9 mouse cellular contexts compared by ENCODE assay signal in the genomic region with DNA sequence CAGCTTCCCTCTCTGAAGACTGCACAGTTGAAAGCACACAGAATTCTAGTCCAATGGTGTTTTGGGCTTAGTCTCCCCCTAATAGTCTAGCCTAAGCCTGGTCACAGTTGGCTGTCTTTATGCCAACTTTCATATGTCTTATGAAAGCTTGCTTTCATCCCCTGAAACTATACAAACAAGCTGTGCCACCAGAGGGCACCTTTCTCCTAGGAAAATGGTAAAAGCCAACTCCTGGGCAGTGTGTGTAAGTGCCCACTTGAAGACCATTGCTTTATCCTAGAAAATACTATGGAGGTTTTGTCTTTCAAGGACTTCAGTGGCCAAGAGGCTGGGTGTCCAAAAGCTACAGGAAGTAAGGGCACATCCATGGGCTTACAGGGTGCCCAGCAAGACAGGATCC. TPM values are rescaled to one million over a fixed set of nuclear protein-coding genes. Genes with fewer than 3 reads are reported as not detected.
A peak's percentile ranks its signal among the peaks of the same experiment; 100 is the strongest.
DNase-seq lines count a peak whose midpoint lies in the region; ATAC-seq and TF ChIP-seq lines count a peak whose summit lies in the region.
"Had no signal": no experiment of that assay in that cellular context is flagged by ENCODE, and none has a peak within 500 bp of the region (broad histone marks: within the 10 kb centered on the region; RNA-seq: fewer than 3 reads in every experiment).

No protein-coding gene starts in this region.

- no peaks in the 10 kb centered on the region for H3K79me2 ChIP-seq in CH12.LX (replicated peaks; ENCODE audit: control insufficient read depth, extremely low read depth, insufficient read depth, poor library complexity, severe bottlenecking)

- no peaks in the 10 kb centered on the region for H3K9me3 ChIP-seq in kidney, embryonic 14.5 days (ENCODE audit: control insufficient read depth, low read length)
- peaks cover 1% of the 10 kb centered on the region for H3K9me3 ChIP-seq in CH12.LX (replicated peaks; ENCODE audit: low read length)
- peaks cover 2% of the 10 kb centered on the region; the same call in 1 of the 2 replicates for H3K9me3 ChIP-seq in lung, embryonic 16.5 days (ENCODE audit: control insufficient read depth, low read length)

- TF ChIP-seq EP300 in CH12.LX (IDR thresholded peaks at IDR 0.05; ENCODE audit: low read length) = no peak

- DNase-seq in kidney, adult 2 months = peak; percentile 28
- DNase-seq in CH12.LX (ENCODE audit: extremely low read depth) (no peak), liver (no peak)
- no peak for DNase-seq in adrenal gland, adult 2 months

- no peak for TF ChIP-seq CTCF in kidney, adult 2 months (conservative IDR thresholded peaks at IDR 0.05; ENCODE audit: insufficient read depth, insufficient read length, low read depth, low read length)
- peak in 1 of 2 experiments; percentile 64; a peak in 2 of 4 replicates for TF ChIP-seq CTCF in CH12.LX (conservative IDR thresholded peaks at IDR 0.05 in 1 of 2, IDR thresholded peaks at IDR 0.05 in 1 of 2; ENCODE audit: low read depth in 2 of 2, low read length in 2 of 2)
- TF ChIP-seq CTCF in cortical plate, adult 2 months (IDR thresholded peaks at IDR 0.05; ENCODE audit: extremely low read depth, insufficient read depth, low read length) = peak; percentile 46

- in situ Hi-C loops in CH12.LX (cut with MboI; ENCODE audit: low pct_ligation_motif_present, low pct_unique_long_range_greater_than_20kb, low sequenced_read_pairs) = no loop called here

- no peak for ATAC-seq in kidney, embryonic 14.5 days (ENCODE audit: low FRiP score, low TSS enrichment)
- 0 out of 2 replicates have a peak, but pooled peaks have one; percentile 7 for ATAC-seq in lung, embryonic 16.5 days (ENCODE audit: low read depth)

- H3K4me3 ChIP-seq in kidney, adult 2 months (ENCODE audit: insufficient read depth, low read depth, low read length) = no peak overlapping the region
- H3K4me3 ChIP-seq in kidney, embryonic 14.5 days (ENCODE audit: low read length) = no peak overlapping the region
- no peak overlapping the region for H3K4me3 ChIP-seq in CH12.LX (replicated peaks in 1 of 3; ENCODE audit: low read depth in 2 of 3, low read length in 2 of 3, poor library complexity in 1 of 3)
- no peak overlapping the region for H3K4me3 ChIP-seq in cortical plate, adult 2 months (ENCODE audit: insufficient read depth, low read length)
- H3K4me3 ChIP-seq in lung, embryonic 16.5 days (ENCODE audit: low read length) = no peak overlapping the region

- no peaks in the 10 kb centered on the region for H3K36me3 ChIP-seq in kidney, adult 2 months (ENCODE audit: control insufficient read depth, insufficient read depth, low read length)
- no peaks in the 10 kb centered on the region for H3K36me3 ChIP-seq in kidney, embryonic 14.5 days (ENCODE audit: control insufficient read depth, insufficient read depth, low read length)
- no peaks in the 10 kb centered on the region for H3K36me3 ChIP-seq in CH12.LX (replicated peaks in 1 of 2; ENCODE audit: control insufficient read depth in 1 of 2, insufficient read depth in 1 of 2, low read length in 1 of 2)
- no peaks in the 10 kb centered on the region for H3K36me3 ChIP-seq in lung, embryonic 16.5 days (ENCODE audit: control insufficient read depth, insufficient read depth, low read length)

- no peaks in the 10 kb centered on the region for H3K27me3 ChIP-seq in kidney, adult 2 months (replicated peaks; ENCODE audit: control insufficient read depth, insufficient read depth, low read length)
- no peaks in the 10 kb centered on the region for H3K27me3 ChIP-seq in kidney, embryonic 14.5 days (ENCODE audit: control insufficient read depth, insufficient read depth, low read length)
- no peaks in the 10 kb centered on the region for H3K27me3 ChIP-seq in CH12.LX (replicated peaks)
- H3K27me3 ChIP-seq in lung, embryonic 16.5 days (ENCODE audit: control insufficient read depth, insufficient read depth, low read depth, low read length) = no peaks in the 10 kb centered on the region

- H3K4me2 ChIP-seq in kidney, embryonic 14.5 days (replicated peaks; ENCODE audit: low read depth, low read length) = no peak overlapping the region
- no peak overlapping the region for H3K4me2 ChIP-seq in CH12.LX (ENCODE audit: insufficient read depth, low read depth, poor library complexity, severe bottlenecking)
- no peak overlapping the region for H3K4me2 ChIP-seq in lung, embryonic 16.5 days (ENCODE audit: low read depth, low read length)

- no peak overlapping the region for H3K9ac ChIP-seq in kidney, embryonic 14.5 days (ENCODE audit: low read depth, low read length)
- no peak overlapping the region for H3K9ac ChIP-seq in CH12.LX (ENCODE audit: insufficient read depth, low read depth)
- no peak overlapping the region for H3K9ac ChIP-seq in lung, embryonic 16.5 days (ENCODE audit: low read length)

- no peak for TF ChIP-seq POLR2A in kidney, adult 2 months (IDR thresholded peaks at IDR 0.05; ENCODE audit: low read depth, low read length)
- no peak for TF ChIP-seq POLR2A in CH12.LX (IDR thresholded peaks at IDR 0.05; ENCODE audit: low read depth, low read length)
- no peak for TF ChIP-seq POLR2A in cortical plate, adult 2 months (IDR thresholded peaks at IDR 0.05; ENCODE audit: extremely low read depth, insufficient read depth, low read length)

- no peaks in the 10 kb centered on the region for H3K4me1 ChIP-seq in kidney, adult 2 months (ENCODE audit: control insufficient read depth, insufficient read depth, low read length)
- H3K4me1 ChIP-seq in kidney, embryonic 14.5 days (ENCODE audit: control insufficient read depth, insufficient read depth, low read length) = no peaks in the 10 kb centered on the region
- H3K4me1 ChIP-seq in CH12.LX (ENCODE audit: control insufficient read depth in 1 of 2, insufficient read depth in 2 of 2) = peaks cover 0 to under 1% of the 10 kb centered on the region in 2 experiments; a peak in 1 of 4 replicates
- no peaks in the 10 kb centered on the region for H3K4me1 ChIP-seq in cortical plate, adult 2 months (ENCODE audit: control insufficient read depth, insufficient read depth, low read length)
- H3K4me1 ChIP-seq in lung, embryonic 16.5 days (replicated peaks; ENCODE audit: control insufficient read depth, insufficient read depth, low read length) = no peaks in the 10 kb centered on the region

- H3K27ac ChIP-seq in kidney, adult 2 months (ENCODE audit: insufficient read depth, low read depth, low read length) = no peak overlapping the region
- no peak overlapping the region for H3K27ac ChIP-seq in kidney, embryonic 14.5 days (ENCODE audit: low read depth, low read length)
- H3K27ac ChIP-seq in CH12.LX (ENCODE audit: insufficient read depth, low read depth) = no peak overlapping the region
- no peak overlapping the region for H3K27ac ChIP-seq in cortical plate, adult 2 months (ENCODE audit: insufficient read depth, low read length)
- H3K27ac ChIP-seq in lung, embryonic 16.5 days (ENCODE audit: low read length) = no peak overlapping the region

- TF ChIP-seq RAD21 in CH12.LX (IDR thresholded peaks at IDR 0.05; ENCODE audit: low read depth, low read length) = peak; percentile 49

- dilution Hi-C loops in CH12.LX (cut with MboI; ENCODE audit: extremely low pct_ligation_motif_present, extremely low pct_unique_long_range_greater_than_20kb, low sequenced_read_pairs) = no loop called here

TF ChIP-seq in CH12.LX, 34 proteins besides CTCF, POLR2A, EP300 and RAD21:
- TF ChIP-seq NRF1 (IDR thresholded peaks at IDR 0.05; ENCODE audit: low read depth, low read length) (no peak), SMC3 (IDR thresholded peaks at IDR 0.05; ENCODE audit: low read depth, low read length) (peak; percentile 52), USF2 (conservative IDR thresholded peaks at IDR 0.05; ENCODE audit: low read depth, low read length) (no peak)

RNA-seq across cellular contexts. Expression of gene Gabrp, which starts 8.3 kb away (rescaled TPM):
- polyA plus RNA-seq in kidney, adult 2 months (2012; rRNA removed) = 0.18 and 0.31 TPM in 2 replicates
- polyA plus RNA-seq in kidney, embryonic 14.5 days (2014; fragmentation: Nextera tagmentation; extraction: Ambion mirVana) = 0.67 and 0.68 TPM in 2 replicates
- total RNA-seq in CH12.LX (2012; rRNA removed) (not detected in 2 replicates), CH12.LX (2014; rRNA removed) (0.08 TPM in 2 replicates)
- polyA plus RNA-seq in CH12.LX (2012; ENCODE audit: insufficient read length, low read depth) = not detected in 2 replicates
- not detected in 2 replicates for polyA plus RNA-seq in cortical plate, adult 2 months (2012; rRNA removed)
- 0.63 and 0.96 TPM in 2 replicates for polyA plus RNA-seq in lung, embryonic 16.5 days (2015; fragmentation: Nextera tagmentation; extraction: Ambion mirVana)
- not detected for total RNA-seq in adrenal gland, adult 2 months (2021)
- polyA plus RNA-seq in adrenal gland, adult 2 months (2012; rRNA removed) = not detected in 2 replicates
- total RNA-seq: neutrophil, adult 5-6 weeks had no signal

RNA-seq across cellular contexts. Expression of gene D130052B06Rik, which starts 28.7 kb away (rescaled TPM):
- polyA plus RNA-seq in kidney, adult 2 months (2012; rRNA removed) = not detected in 2 replicates
- polyA plus RNA-seq in kidney, embryonic 14.5 days (2014; fragmentation: Nextera tagmentation; extraction: Ambion mirVana) = not detected in 2 replicates
- total RNA-seq in CH12.LX (2012; rRNA removed) (not detected in 2 replicates), CH12.LX (2014; rRNA removed) (not detected in 2 replicates)
- polyA plus RNA-seq in CH12.LX (2012; ENCODE audit: insufficient read length, low read depth) = not detected in 2 replicates
- polyA plus RNA-seq in cortical plate, adult 2 months (2012; rRNA removed) = not detected in 2 replicates
- not detected in 2 replicates for polyA plus RNA-seq in lung, embryonic 16.5 days (2015; fragmentation: Nextera tagmentation; extraction: Ambion mirVana)
- total RNA-seq in adrenal gland, adult 2 months (2021) = not detected
- not detected in 2 replicates for polyA plus RNA-seq in adrenal gland, adult 2 months (2012; rRNA removed)
- total RNA-seq: neutrophil, adult 5-6 weeks had no signal
- polyA plus RNA-seq: stomach, embryonic 16.5 days had no signal

RNA-seq across cellular contexts. Expression of gene Ranbp17, which starts 56.9 kb away (rescaled TPM):
- polyA plus RNA-seq in kidney, adult 2 months (2012; rRNA removed) = 0.42 and 0.45 TPM in 2 replicates
- 6.3 and 9.8 TPM in 2 replicates for polyA plus RNA-seq in kidney, embryonic 14.5 days (2014; fragmentation: Nextera tagmentation; extraction: Ambion mirVana)
- total RNA-seq in CH12.LX (2012; rRNA removed) (not detected in 2 replicates), CH12.LX (2014; rRNA removed) (not detected in 2 replicates)
- 0.09 TPM in 1 of 2 replicates, not detected in the other for polyA plus RNA-seq in CH12.LX (2012; ENCODE audit: insufficient read length, low read depth)
- 3.4 and 3.6 TPM in 2 replicates for polyA plus RNA-seq in cortical plate, adult 2 months (2012; rRNA removed)
- 4.0 and 5.3 TPM in 2 replicates for polyA plus RNA-seq in lung, embryonic 16.5 days (2015; fragmentation: Nextera tagmentation; extraction: Ambion mirVana)
- total RNA-seq in adrenal gland, adult 2 months (2021) = 1 to 10 TPM; 2.7 to 5.3 TPM
- polyA plus RNA-seq in adrenal gland, adult 2 months (2012; rRNA removed) = 0.36 TPM in 2 replicates
- total RNA-seq: neutrophil, adult 5-6 weeks had no signal
